In genomic region chr8:106617865-106618264, GRCm38 (mm10) we compare ENCODE assay signal across 23 mouse cellular contexts. TPM values are rescaled to one million over a fixed set of nuclear protein-coding genes. Genes with fewer than 3 reads are reported as not detected.
DNase-seq lines count a peak whose midpoint lies in the region; ATAC-seq and TF ChIP-seq lines count a peak whose summit lies in the region.
"Had no signal": no experiment of that assay in that cellular context is flagged by ENCODE, and none has a peak within 500 bp of the region (broad histone marks: within the 10 kb centered on the region; RNA-seq: fewer than 3 reads in every experiment).

No protein-coding gene starts in this region.

- no peak overlapping the region for H3K4me3 ChIP-seq in kidney, embryonic 16.5 days (ENCODE audit: low read length)
- no peak overlapping the region for H3K4me3 ChIP-seq in ES-Bruce4 (ENCODE audit: low read depth, low read length)
- H3K4me3 ChIP-seq in small intestine, adult 2 months (ENCODE audit: low read depth, low read length), result no peak overlapping the region
- no peak overlapping the region for H3K4me3 ChIP-seq in hindbrain, embryonic 16.5 days (ENCODE audit: low read length)
- H3K4me3 ChIP-seq: erythroblast, embryonic 14.5 days; forebrain, embryonic 12.5 days; gastrocnemius, adult 2 months; heart, embryonic 15.5 days; hindbrain, embryonic 13.5 days; liver, embryonic 15.5 days; midbrain, embryonic 12.5 days; neural tube, embryonic 15.5 days had no signal

- H3K4me2 ChIP-seq in kidney, embryonic 16.5 days (replicated peaks; ENCODE audit: low read depth, low read length), result no peak overlapping the region
- no peak overlapping the region for H3K4me2 ChIP-seq in hindbrain, embryonic 16.5 days (ENCODE audit: low read length)
- H3K4me2 ChIP-seq: forebrain, embryonic 12.5 days; heart, embryonic 15.5 days; hindbrain, embryonic 13.5 days; liver, embryonic 15.5 days; midbrain, embryonic 12.5 days; neural tube, embryonic 15.5 days had no signal

- TF ChIP-seq EP300 in ES-Bruce4 (IDR thresholded peaks at IDR 0.05; ENCODE audit: insufficient read depth, low read depth, low read length), result peak; percentile 80; the same call in 1 of the 2 replicates

- H3K9me3 ChIP-seq in kidney, embryonic 16.5 days (ENCODE audit: low read length), result no peaks in the 10 kb centered on the region
- no peaks in the 10 kb centered on the region for H3K9me3 ChIP-seq in ES-Bruce4 (replicated peaks; ENCODE audit: control insufficient read depth, insufficient read depth, low read length, poor library complexity, severe bottlenecking)
- H3K9me3 ChIP-seq in hindbrain, embryonic 16.5 days (ENCODE audit: control insufficient read depth, low read length), result no peaks in the 10 kb centered on the region
- H3K9me3 ChIP-seq: forebrain, embryonic 12.5 days; heart, embryonic 15.5 days; hindbrain, embryonic 13.5 days; liver, embryonic 15.5 days; midbrain, embryonic 12.5 days; neural tube, embryonic 15.5 days had no signal

- no peak for TF ChIP-seq POLR2A in ES-Bruce4 (IDR thresholded peaks at IDR 0.05; ENCODE audit: insufficient read depth, low read length)
- TF ChIP-seq POLR2A in small intestine, adult 2 months (IDR thresholded peaks at IDR 0.05; ENCODE audit: low read depth, low read length), result no peak

- peak overlapping the region; percentile 64; the same call in 1 of the 2 replicates for H3K27ac ChIP-seq in kidney, embryonic 16.5 days (ENCODE audit: low read length)
- peak overlapping the region; percentile 98 for H3K27ac ChIP-seq in ES-Bruce4 (ENCODE audit: insufficient read depth, low read length)
- peak overlapping the region; percentile 37; the same call in 1 of the 2 replicates for H3K27ac ChIP-seq in small intestine, adult 2 months (ENCODE audit: insufficient read depth, low read depth, low read length)
- no peak overlapping the region for H3K27ac ChIP-seq in hindbrain, embryonic 16.5 days (ENCODE audit: low read depth, low read length)
- H3K27ac ChIP-seq: forebrain, embryonic 12.5 days; gastrocnemius, adult 2 months; heart, embryonic 15.5 days; hindbrain, embryonic 13.5 days; liver, embryonic 15.5 days; midbrain, embryonic 12.5 days; neural tube, embryonic 15.5 days had no signal

- no peak for ATAC-seq in kidney, embryonic 16.5 days (ENCODE audit: low FRiP score, low TSS enrichment)
- no peak for ATAC-seq in hindbrain, embryonic 16.5 days
- no peak for ATAC-seq in activated CD4-positive, CD25-positive, alpha-beta regulatory T cell, adult 4 months
- ATAC-seq: inflammation-experienced regulatory T-cells, adult 6 months had no signal

- H3K36me3 ChIP-seq in kidney, embryonic 16.5 days (ENCODE audit: insufficient read depth, low read length), result no peaks in the 10 kb centered on the region
- 0 out of 2 replicates have a peak, but pooled peaks cover 2% of the 10 kb centered on the region for H3K36me3 ChIP-seq in ES-Bruce4 (ENCODE audit: control insufficient read depth, insufficient read depth, low read length, poor library complexity, severe bottlenecking)
- peaks cover 6% of the 10 kb centered on the region; the same call in 1 of the 2 replicates for H3K36me3 ChIP-seq in small intestine, adult 2 months (ENCODE audit: control insufficient read depth, insufficient read depth, low read length)
- H3K36me3 ChIP-seq in hindbrain, embryonic 16.5 days (ENCODE audit: control insufficient read depth, insufficient read depth, low read length), result no peaks in the 10 kb centered on the region
- H3K36me3 ChIP-seq: forebrain, embryonic 12.5 days; heart, embryonic 15.5 days; hindbrain, embryonic 13.5 days; liver, embryonic 15.5 days; midbrain, embryonic 12.5 days; neural tube, embryonic 15.5 days had no signal

- DNase-seq in kidney, postnatal 14 days, result no peak
- DNase-seq in ZHBTc4 (ENCODE audit: low read depth, low spot score), result peak; percentile 60
- DNase-seq in adrenal gland, adult 18-20 months (ENCODE audit: low spot score in 2 of 2), result no peak
- DNase-seq: adrenal gland, adult 2 months; cerebellum, adult 11 months; cerebellum, adult 9-11 months; gastrocnemius, adult 2 months; heart, postnatal 36 days; kidney, postnatal 25 days; thymus, postnatal 36 days had no signal

- no peak for TF ChIP-seq CTCF in ES-Bruce4 (IDR thresholded peaks at IDR 0.05; ENCODE audit: low read depth, low read length)
- TF ChIP-seq CTCF in small intestine, adult 2 months (IDR thresholded peaks at IDR 0.05; ENCODE audit: extremely low read depth, insufficient read length, insufficient replicate concordance, low read depth, low read length), result no peak

- peaks cover 46% of the 10 kb centered on the region for H3K4me1 ChIP-seq in kidney, embryonic 16.5 days (ENCODE audit: insufficient read depth, low read length)
- peaks cover 7% of the 10 kb centered on the region for H3K4me1 ChIP-seq in ES-Bruce4 (ENCODE audit: control insufficient read depth, insufficient read depth, low read length)
- peaks cover 53% of the 10 kb centered on the region for H3K4me1 ChIP-seq in small intestine, adult 2 months (ENCODE audit: control insufficient read depth, insufficient read depth, insufficient read length, low read length)
- H3K4me1 ChIP-seq in hindbrain, embryonic 16.5 days (ENCODE audit: control insufficient read depth, insufficient read depth, low read depth, low read length), result no peaks in the 10 kb centered on the region; the same call in 1 of the 2 replicates
- H3K4me1 ChIP-seq: neural tube, embryonic 15.5 days had no signal

- WGBS in kidney, embryonic 16.5 days, result 66% methylated on average over 6 of the region's 6 CpGs
- 66% methylated on average over 6 of the region's 6 CpGs for WGBS in small intestine, adult 2 months
- 79% methylated on average over 6 of the region's 6 CpGs for WGBS in hindbrain, embryonic 16.5 days

- no peak overlapping the region for H3K9ac ChIP-seq in kidney, embryonic 16.5 days (replicated peaks; ENCODE audit: low read length)
- H3K9ac ChIP-seq in ES-Bruce4 (ENCODE audit: low read depth, poor library complexity, severe bottlenecking), result peak overlapping the region; percentile 67
- no peak overlapping the region for H3K9ac ChIP-seq in hindbrain, embryonic 16.5 days (ENCODE audit: low read depth, low read length)
- H3K9ac ChIP-seq: forebrain, embryonic 12.5 days; heart, embryonic 15.5 days; hindbrain, embryonic 13.5 days; liver, embryonic 15.5 days; midbrain, embryonic 12.5 days; neural tube, embryonic 15.5 days had no signal

- no peaks in the 10 kb centered on the region for H3K27me3 ChIP-seq in kidney, embryonic 16.5 days (ENCODE audit: insufficient read depth, low read length)
- no peaks in the 10 kb centered on the region for H3K27me3 ChIP-seq in ES-Bruce4 (ENCODE audit: control insufficient read depth, insufficient read depth, low read length, poor library complexity, severe bottlenecking)
- no peaks in the 10 kb centered on the region for H3K27me3 ChIP-seq in small intestine, adult 2 months (ENCODE audit: control insufficient read depth, insufficient read depth, low read length)
- H3K27me3 ChIP-seq in hindbrain, embryonic 16.5 days (replicated peaks; ENCODE audit: control insufficient read depth, insufficient read depth, low read length), result no peaks in the 10 kb centered on the region
- H3K27me3 ChIP-seq: heart, embryonic 15.5 days; hindbrain, embryonic 13.5 days; liver, embryonic 15.5 days; neural tube, embryonic 15.5 days had no signal

RNA-seq across cellular contexts. Expression of gene Cdh1, which starts 14.7 kb away (rescaled TPM):
- 104 and 108 TPM in 2 replicates for polyA plus RNA-seq in kidney, embryonic 16.5 days (2015; fragmentation: Nextera tagmentation; extraction: Ambion mirVana)
- polyA plus RNA-seq in ES-Bruce4 (2011; ENCODE audit: insufficient read depth, insufficient read length, low read depth, missing spikeins), result 347 and 358 TPM in 2 replicates
- 88.3 and 234 TPM in 2 replicates for polyA plus RNA-seq in small intestine, adult 2 months (2012; rRNA removed)
- under 1 TPM; 0.16 to 0.27 TPM for total RNA-seq in adrenal gland, adult 18-20 months (2021)
- 4.6 and 6.5 TPM in 2 replicates for polyA plus RNA-seq in hindbrain, embryonic 16.5 days (2015; fragmentation: Nextera tagmentation; extraction: Ambion mirVana)
- polyA plus RNA-seq in activated CD4-positive, CD25-positive, alpha-beta regulatory T cell, adult 4 months (2017; shearing (Covaris generic)), result under 1 TPM; 0.20 to 0.57 TPM
- total RNA-seq: heart, postnatal 36 days had no signal
- polyA plus RNA-seq: erythroblast, embryonic 14.5 days had no signal

RNA-seq across cellular contexts. Expression of gene Gm10073, which starts 44.6 kb away (rescaled TPM):
- polyA plus RNA-seq in kidney, embryonic 16.5 days (2015; fragmentation: Nextera tagmentation; extraction: Ambion mirVana), result 11.3 and 21.2 TPM in 2 replicates
- 498 and 566 TPM in 2 replicates for polyA plus RNA-seq in ES-Bruce4 (2011; ENCODE audit: insufficient read depth, insufficient read length, low read depth, missing spikeins)
- 78.0 and 81.0 TPM in 2 replicates for polyA plus RNA-seq in small intestine, adult 2 months (2012; rRNA removed)
- total RNA-seq in adrenal gland, adult 18-20 months (2021), result 100 to 1,000 TPM; 116 to 132 TPM
- 7.4 and 12.5 TPM in 2 replicates for polyA plus RNA-seq in hindbrain, embryonic 16.5 days (2015; fragmentation: Nextera tagmentation; extraction: Ambion mirVana)
- 100 to 1,000 TPM in 1 of 2 experiments, 10 to 100 TPM in 1; 85.5 to 100 TPM for polyA plus RNA-seq in activated CD4-positive, CD25-positive, alpha-beta regulatory T cell, adult 4 months (2017; shearing (Covaris generic))

Comparison
In these comparisons a context has a peak if more than half of its experiments do, and no peak if none do; other contexts are left out.
1. RNA of gene Cdh1, which starts 14.7 kb away (polyA plus RNA-seq): 347 to 358 TPM in ES-Bruce4, 88.3 to 234 TPM in small intestine, adult 2 months and 104 to 108 TPM in kidney, embryonic 16.5 days; 4.6 to 6.5 TPM in hindbrain, embryonic 16.5 days and 0.20 to 0.57 TPM in activated CD4-positive, CD25-positive, alpha-beta regulatory T cell, adult 4 months; every median in the first group is over 10 times any median in the second.